Mouse (Mus musculus): ENCODE results near the gene Jade2. TPM values are rescaled to one million over a fixed set of nuclear protein-coding genes. Genes with fewer than 3 reads are reported as not detected.
A peak's percentile ranks its signal among the peaks of the same experiment; 100 is the strongest.

Jade2 gene
- polyA plus RNA-seq, 1 experiment from 2014 or later = 1.0 TPM

DNA sequence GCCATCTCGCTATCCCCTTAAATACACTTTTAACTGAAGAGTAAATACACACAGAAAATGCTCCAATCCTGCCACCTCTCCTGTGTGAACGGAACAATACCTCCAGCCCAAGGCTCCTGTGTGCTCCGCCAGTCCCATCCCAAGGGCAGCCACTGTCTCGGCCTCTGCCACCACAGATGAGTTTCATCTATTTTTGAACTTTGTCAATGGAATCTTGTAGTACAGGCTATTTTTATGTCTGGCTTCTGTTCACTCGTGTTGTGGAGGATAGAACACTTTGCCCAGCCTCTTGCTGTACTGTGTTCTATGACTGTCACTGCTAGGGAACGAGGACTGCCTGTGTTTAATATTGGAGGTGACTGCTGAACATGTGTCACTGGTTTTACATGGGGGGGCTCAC lies 28.2 kb upstream of the Jade2 start:
- ATAC-seq (no peak), DNase-seq (no peak)
- Histone ChIP-seq H3K4me1 (ENCODE audit: insufficient read depth) (peaks cover 13% of the 10 kb centered on the region), H3K9ac (replicated peaks) (no peak overlapping the region), H3K4me3 (ENCODE audit: low read depth, low read length) (no peak overlapping the region), H3K27ac (ENCODE audit: low read depth) (no peak overlapping the region), H3K4me2 (ENCODE audit: low read depth, low read length) (no peak overlapping the region), H3K9me3 (ENCODE audit: low read length) (no peaks in the 10 kb centered on the region), H3K27me3 (ENCODE audit: insufficient read depth, low read length) (no peaks in the 10 kb centered on the region), H3K36me3 (replicated peaks; ENCODE audit: insufficient read depth, low read length) (no peaks in the 10 kb centered on the region)
- TF ChIP-seq EP300 (IDR thresholded peaks at IDR 0.05; ENCODE audit: low read depth) (no peak), CTCF (IDR thresholded peaks at IDR 0.05; ENCODE audit: low read depth) (no peak)
- 78% methylated on average over 6 of the region's 6 CpGs for WGBS (ENCODE audit: insufficient replicate concordance)

DNA sequence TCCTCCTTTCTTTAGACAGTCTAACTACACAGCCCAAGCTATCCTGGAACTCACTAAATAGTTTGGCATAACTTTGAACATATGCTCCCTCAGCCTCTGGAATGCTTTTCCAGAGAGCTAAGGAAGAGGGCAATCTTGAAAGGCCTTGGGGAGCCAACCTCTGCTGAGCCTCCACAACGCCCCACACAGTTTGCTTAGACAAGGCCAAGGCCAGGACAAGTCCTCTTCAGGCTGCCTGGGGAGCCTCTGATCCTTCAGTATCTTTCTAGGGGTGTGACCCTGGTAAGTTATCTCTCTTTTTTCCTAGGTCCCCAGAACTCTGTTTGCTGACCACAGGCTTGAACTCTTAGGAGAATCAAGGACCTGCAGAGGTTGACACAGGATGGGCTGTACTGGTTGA lies 26.6 kb upstream of the Jade2 start:
- DNase-seq (no peak), ATAC-seq (no peak)
- H3K4me1 ChIP-seq (ENCODE audit: insufficient read depth) = peaks cover 13% of the 10 kb centered on the region
- TF ChIP-seq CTCF (IDR thresholded peaks at IDR 0.05; ENCODE audit: low read depth) = no peak
- TF ChIP-seq EP300 (IDR thresholded peaks at IDR 0.05; ENCODE audit: low read depth) = no peak
- no peak overlapping the region for H3K4me2 ChIP-seq (ENCODE audit: low read depth, low read length)
- no peak overlapping the region for H3K27ac ChIP-seq (ENCODE audit: low read depth)
- H3K27me3 ChIP-seq (ENCODE audit: insufficient read depth, low read length) = no peaks in the 10 kb centered on the region
- H3K36me3 ChIP-seq (replicated peaks; ENCODE audit: insufficient read depth, low read length) = no peaks in the 10 kb centered on the region
- no peak overlapping the region for H3K9ac ChIP-seq (replicated peaks)
- H3K4me3 ChIP-seq (ENCODE audit: low read depth, low read length) = no peak overlapping the region
- 20% methylated on average over 1 of the region's 1 CpGs for WGBS (ENCODE audit: insufficient replicate concordance)
- H3K9me3 ChIP-seq (ENCODE audit: low read length) = no peaks in the 10 kb centered on the region; the same call in 1 of the 2 replicates

DNA sequence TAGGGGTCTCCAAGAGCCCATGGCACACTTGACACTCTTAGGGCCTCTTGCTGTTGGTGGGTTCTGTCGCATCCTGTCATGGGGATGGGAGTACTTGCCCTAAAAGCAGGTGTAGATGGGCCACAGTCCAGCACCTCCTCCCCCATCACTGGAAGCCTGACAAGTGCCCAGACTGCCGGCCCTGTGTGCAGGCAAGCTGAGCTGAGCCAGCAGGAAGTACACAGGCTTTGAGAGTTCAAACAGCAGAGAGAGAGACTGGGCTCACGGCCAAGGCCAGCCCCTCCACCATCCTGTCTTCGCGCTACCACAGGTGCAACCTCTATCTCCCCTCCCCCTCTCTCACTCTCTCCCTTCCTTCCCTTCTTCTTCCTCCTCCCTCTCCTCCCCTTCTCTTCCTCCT lies 26.2 kb upstream of the Jade2 start:
- TF ChIP-seq CTCF (IDR thresholded peaks at IDR 0.05; ENCODE audit: low read depth) (no peak), EP300 (IDR thresholded peaks at IDR 0.05; ENCODE audit: low read depth) (no peak)
- Histone ChIP-seq H3K27me3 (ENCODE audit: insufficient read depth, low read length) (no peaks in the 10 kb centered on the region), H3K9ac (replicated peaks) (no peak overlapping the region), H3K9me3 (ENCODE audit: low read length) (no peaks in the 10 kb centered on the region; the same call in 1 of the 2 replicates), H3K4me3 (ENCODE audit: low read depth, low read length) (no peak overlapping the region), H3K36me3 (replicated peaks; ENCODE audit: insufficient read depth, low read length) (no peaks in the 10 kb centered on the region), H3K4me1 (ENCODE audit: insufficient read depth) (peaks cover 13% of the 10 kb centered on the region), H3K4me2 (ENCODE audit: low read depth, low read length) (no peak overlapping the region), H3K27ac (ENCODE audit: low read depth) (no peak overlapping the region)
- DNase-seq = peak; percentile 58
- peak; percentile 57; the same call in 1 of the 2 replicates for ATAC-seq
- WGBS (ENCODE audit: insufficient replicate concordance) = 11% methylated on average over 5 of the region's 5 CpGs

DNA sequence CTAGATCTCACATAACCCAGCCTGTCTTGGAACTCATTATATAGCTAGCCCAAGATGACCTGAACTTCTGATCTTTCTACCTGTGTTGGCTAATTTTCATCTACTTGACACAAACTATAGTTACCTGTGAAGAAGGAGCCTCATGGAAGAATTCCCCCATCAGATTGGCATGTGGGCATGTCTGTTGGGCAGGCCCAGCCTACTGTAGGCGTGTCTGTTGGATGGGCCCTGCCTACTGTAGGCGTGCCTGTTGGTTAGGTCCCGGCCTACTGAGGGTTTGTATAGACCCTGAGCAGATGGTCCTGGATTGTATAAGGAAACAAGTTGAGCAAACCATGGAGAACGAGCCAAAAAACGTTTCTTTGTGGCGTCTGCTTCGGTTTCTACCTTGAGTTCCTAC lies 24.3 kb upstream of the Jade2 start:
- Histone ChIP-seq H3K9ac (replicated peaks) (no peak overlapping the region), H3K27ac (ENCODE audit: low read depth) (no peak overlapping the region), H3K36me3 (replicated peaks; ENCODE audit: insufficient read depth, low read length) (no peaks in the 10 kb centered on the region), H3K27me3 (ENCODE audit: insufficient read depth, low read length) (no peaks in the 10 kb centered on the region), H3K4me1 (ENCODE audit: insufficient read depth) (peaks cover 18% of the 10 kb centered on the region), H3K4me2 (ENCODE audit: low read depth, low read length) (no peak overlapping the region), H3K9me3 (ENCODE audit: low read length) (no peaks in the 10 kb centered on the region; the same call in 1 of the 2 replicates), H3K4me3 (ENCODE audit: low read depth, low read length) (no peak overlapping the region)
- no peak for ATAC-seq
- TF ChIP-seq EP300 (IDR thresholded peaks at IDR 0.05; ENCODE audit: low read depth) (no peak), CTCF (IDR thresholded peaks at IDR 0.05; ENCODE audit: low read depth) (no peak)
- WGBS (ENCODE audit: insufficient replicate concordance) = 73% methylated on average over 7 of the region's 7 CpGs
- no peak for DNase-seq

DNA sequence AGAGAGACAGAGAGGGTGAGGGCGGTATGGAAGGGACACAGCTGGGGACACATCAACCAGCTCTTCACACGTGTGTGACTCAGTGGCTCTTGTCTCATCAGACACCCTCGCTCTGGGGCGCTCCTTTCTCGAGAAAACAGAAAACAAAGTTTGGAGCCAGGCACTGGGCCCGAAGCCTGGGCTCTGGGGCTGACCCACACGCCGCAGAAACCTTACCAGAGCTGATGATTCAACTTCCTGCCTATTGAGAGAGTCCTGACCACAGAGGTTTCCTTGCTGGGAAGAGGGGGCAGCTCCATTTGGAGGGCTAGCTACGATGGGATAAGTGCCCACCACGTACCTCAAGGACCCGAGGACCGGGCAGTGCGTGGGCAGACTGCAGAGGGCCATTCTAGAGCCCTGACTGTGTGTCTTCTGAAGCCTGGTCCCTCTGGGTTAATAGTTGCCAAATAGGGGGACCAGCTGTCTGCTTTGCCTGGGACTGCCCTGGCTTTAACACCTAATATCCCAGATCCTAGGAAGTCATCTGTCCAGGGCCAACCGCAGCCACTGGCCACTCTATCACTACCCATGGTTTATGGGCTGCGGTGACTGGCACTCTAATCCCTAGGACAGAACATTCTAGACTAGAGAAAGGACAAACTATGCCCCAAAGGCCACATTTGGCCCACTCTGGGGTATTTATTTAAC lies 23.7 kb upstream of the Jade2 start:
- DNase-seq = no peak
- no peak overlapping the region for H3K9ac ChIP-seq (replicated peaks)
- H3K27ac ChIP-seq (ENCODE audit: low read depth) = no peak overlapping the region
- no peaks in the 10 kb centered on the region; the same call in 1 of the 2 replicates for H3K9me3 ChIP-seq (ENCODE audit: low read length)
- no peak overlapping the region for H3K4me2 ChIP-seq (ENCODE audit: low read depth, low read length)
- TF ChIP-seq CTCF (IDR thresholded peaks at IDR 0.05; ENCODE audit: low read depth) (no peak), EP300 (IDR thresholded peaks at IDR 0.05; ENCODE audit: low read depth) (no peak)
- no peaks in the 10 kb centered on the region for H3K27me3 ChIP-seq (ENCODE audit: insufficient read depth, low read length)
- no peaks in the 10 kb centered on the region for H3K36me3 ChIP-seq (replicated peaks; ENCODE audit: insufficient read depth, low read length)
- H3K4me3 ChIP-seq (ENCODE audit: low read depth, low read length) = no peak overlapping the region
- ATAC-seq = no peak
- WGBS (ENCODE audit: insufficient replicate concordance) = 60% methylated on average over 15 of the region's 15 CpGs
- peaks cover 21% of the 10 kb centered on the region for H3K4me1 ChIP-seq (ENCODE audit: insufficient read depth)

DNA sequence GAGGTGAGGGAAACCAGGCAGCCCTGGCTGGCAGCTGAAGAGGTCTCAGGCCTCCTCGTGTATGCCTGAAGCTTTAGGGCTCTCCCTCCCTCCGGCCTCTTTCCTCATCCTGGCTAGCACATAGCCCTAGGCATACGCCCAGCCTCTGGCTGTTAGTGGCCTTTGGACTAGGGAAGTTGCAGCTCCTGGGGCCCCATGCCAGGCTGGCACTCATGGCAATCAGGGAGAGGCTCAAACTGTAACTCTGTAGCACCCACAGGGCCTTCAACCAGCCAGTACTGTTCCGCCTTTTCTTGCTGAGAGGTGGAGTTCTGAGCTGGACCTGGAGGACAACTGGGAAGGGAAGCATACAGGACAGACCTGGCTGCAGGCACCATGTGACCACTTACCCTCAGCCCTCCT lies 19.5 kb upstream of the Jade2 start:
- no peaks in the 10 kb centered on the region for H3K36me3 ChIP-seq (replicated peaks; ENCODE audit: insufficient read depth, low read length)
- H3K9ac ChIP-seq (replicated peaks) = no peak overlapping the region
- peak; percentile 80 for ATAC-seq
- peak overlapping the region; percentile 16; the same call in 1 of the 2 replicates for H3K27ac ChIP-seq (ENCODE audit: low read depth)
- H3K4me3 ChIP-seq (ENCODE audit: low read depth, low read length) = no peak overlapping the region
- no peak overlapping the region for H3K4me2 ChIP-seq (ENCODE audit: low read depth, low read length)
- no peak for TF ChIP-seq EP300 (IDR thresholded peaks at IDR 0.05; ENCODE audit: low read depth)
- TF ChIP-seq CTCF (IDR thresholded peaks at IDR 0.05; ENCODE audit: low read depth) = no peak
- DNase-seq = peak; percentile 57
- peaks cover 22% of the 10 kb centered on the region for H3K4me1 ChIP-seq (ENCODE audit: insufficient read depth)
- no peaks in the 10 kb centered on the region; the same call in 1 of the 2 replicates for H3K9me3 ChIP-seq (ENCODE audit: low read length)
- WGBS (ENCODE audit: insufficient replicate concordance) = 56% methylated on average over 4 of the region's 4 CpGs
- H3K27me3 ChIP-seq (ENCODE audit: insufficient read depth, low read length) = no peaks in the 10 kb centered on the region
